Mouse (Mus musculus) heart, adult 2 months (tissue): ENCODE data around the gene Rragd. TPM values are rescaled to one million over a fixed set of nuclear protein-coding genes. Genes with fewer than 3 reads are reported as not detected.

Source experiments
- DNase-seq, 2 experiments: peaks; one replicate each; pipeline ENCODE4 v3.0.0; 2021
- H3K27ac ChIP-seq: fragments of 200-600 bp; 2 replicates; pipeline ENCODE4 v1.8.1; 2022
- H3K27me3 ChIP-seq: fragments of 200-500 bp; 2 replicates; pipeline ENCODE4 v1.6.1; 2012; ENCODE audit warnings: mild to moderate bottlenecking, low read length, inconsistent platforms, mixed read lengths; ENCODE audit not compliant: control insufficient read depth, insufficient read depth
- H3K36me3 ChIP-seq: fragments of 200-500 bp; 2 replicates; pipeline ENCODE4 v1.6.1; 2012; ENCODE audit warnings: low read length, inconsistent platforms; ENCODE audit not compliant: control insufficient read depth, insufficient read depth
- H3K4me1 ChIP-seq: fragments of 200-500 bp; 2 replicates; pipeline ENCODE4 v1.6.1; 2011; ENCODE audit warnings: low read length; ENCODE audit not compliant: control insufficient read depth, insufficient read depth
- H3K4me3 ChIP-seq: fragments of 200-600 bp; 2 replicates; pipeline ENCODE4 v1.8.1; 2022
- H3K79me2 ChIP-seq: fragments of 200-500 bp; replicated peaks from 2 replicates; pipeline ENCODE4 v1.6.1; 2012; ENCODE audit warnings: mild to moderate bottlenecking, inconsistent platforms, low read length, moderate library complexity, mixed read lengths; ENCODE audit not compliant: control insufficient read depth, insufficient read depth
- H3K9ac ChIP-seq: fragments of 200-500 bp; 2 replicates; pipeline ENCODE4 v1.6.1; 2012; ENCODE audit warnings: low read depth, mild to moderate bottlenecking, control low read depth, inconsistent platforms, low read length, mixed read lengths
- CTCF ChIP-seq: fragments of 200-600 bp; IDR thresholded peaks from 2 replicates; pipeline ENCODE4 v1.8.1; 2022; ENCODE audit warnings: antibody characterized with exemption, mild to moderate bottlenecking, moderate library complexity
- EP300 ChIP-seq: fragments of 200-500 bp; IDR thresholded peaks from 2 replicates; pipeline ENCODE4 v1.6.1; 2011; ENCODE audit warnings: low read depth, low read length, control low read depth; ENCODE audit not compliant: insufficient read depth
- POLR2A ChIP-seq: fragments of 200-500 bp; IDR thresholded peaks from 2 replicates; pipeline ENCODE4 v1.6.1; 2011; ENCODE audit warnings: mild to moderate bottlenecking, low read depth, low read length, control low read depth; ENCODE audit not compliant: insufficient read depth
- WGBS: fragments of 180-500 bp; shearing (Covaris S2); methylation state at CpG from one replicate; pipeline ENCODE4 v1.1.7; 2018; 5-methylcytosine and 5-hydroxymethylcytosine counted together
- intact Hi-C: fragments of 180-260 bp; cut with DNase I; formaldehyde crosslinking; loops from one replicate; pipeline ENCODE4 v1.15.1; 2025
- polyA plus RNA-seq: library from polyadenylated mRNA; depleted of rRNA; stranded (reverse); fragments of >200 nt; gene quantifications from 2 replicates; pipeline ENCODE4 v1.2.3, GENCODE M21; 2012
- total RNA-seq, 2 experiments: library from RNA; stranded (reverse); gene quantifications; 2 replicates each; pipeline ENCODE4 v1.2.3; 2021

Rragd gene
- total and polyA plus RNA-seq, 3 experiments: 30.5 to 101 (median 81.2) TPM

GRCm38 (mm10) chr4:33029104-33029503 lies 46.3 kb downstream of the Rragd start:
- H3K27ac ChIP-seq: no peak overlapping the region
- intact Hi-C loops: no loop called here
- no peaks in the 10 kb centered on the region for H3K27me3 ChIP-seq
- peaks cover 5% of the 10 kb centered on the region for H3K4me1 ChIP-seq
- WGBS: 84% methylated on average over 7 of the region's 7 CpGs
- no peak overlapping the region for H3K9ac ChIP-seq
- no peak for TF ChIP-seq POLR2A
- no peak for TF ChIP-seq CTCF
- no peak for TF ChIP-seq EP300
- DNase-seq: no peak
- H3K4me3 ChIP-seq: no peak overlapping the region
- peaks cover under 1% of the 10 kb centered on the region; the same call in 1 of the 2 replicates for H3K79me2 ChIP-seq
- H3K36me3 ChIP-seq: peaks cover 8% of the 10 kb centered on the region

GRCm38 (mm10) chr4:33030264-33031194 lies 47.7 kb downstream of the Rragd start:
- Histone ChIP-seq H3K27me3 (no peaks in the 10 kb centered on the region), H3K79me2 (peaks cover 2% of the 10 kb centered on the region; the same call in 1 of the 2 replicates), H3K9ac (peak overlapping the region; percentile 94), H3K27ac (peak overlapping the region; percentile 97), H3K4me1 (peaks cover 6% of the 10 kb centered on the region), H3K36me3 (peaks cover 8% of the 10 kb centered on the region), H3K4me3 (peak overlapping the region; percentile 90)
- 4% methylated on average over 55 of the region's 55 CpGs for WGBS
- intact Hi-C loops: loop anchor here (2.0 to 10.0 kb wide), 5 partner anchors 87 to 376 kb away; partner anchors contain the start of genes Lyrm2, Mdn1 and Rngtt
- no peak for DNase-seq
- TF ChIP-seq EP300 (no peak), CTCF (no peak), POLR2A (no peak)

GRCm38 (mm10) chr4:33031195-33031960 lies 48.5 kb downstream of the Rragd start, which contains the start of gene Ube2j1:
Gene Ube2j1, plus strand, starts transcription at chr4:33031416.
- WGBS: under 1% methylated on average over 103 of the region's 123 CpGs
- no peaks in the 10 kb centered on the region for H3K27me3 ChIP-seq
- peak; percentile 95 to 97 for DNase-seq
- peak; percentile 68; the same call in 1 of the 2 replicates for TF ChIP-seq POLR2A
- no peak for TF ChIP-seq EP300
- intact Hi-C loops: loop anchor here (2.0 to 10.0 kb wide), 5 partner anchors 86 to 377 kb away; partner anchors contain the start of genes Lyrm2, Mdn1 and Rngtt
- peak within 1 kb of the TSS; percentile 97 for H3K27ac ChIP-seq
- H3K4me3 ChIP-seq: peak within 1 kb of the TSS; percentile 90
- H3K4me1 ChIP-seq: peaks cover 6% of the 10 kb centered on the region
- peaks cover 5% of the 10 kb centered on the region; the same call in 1 of the 2 replicates for H3K79me2 ChIP-seq
- H3K9ac ChIP-seq: peak within 1 kb of the TSS; percentile 94
- H3K36me3 ChIP-seq: peaks cover 8% of the 10 kb centered on the region

DNA sequence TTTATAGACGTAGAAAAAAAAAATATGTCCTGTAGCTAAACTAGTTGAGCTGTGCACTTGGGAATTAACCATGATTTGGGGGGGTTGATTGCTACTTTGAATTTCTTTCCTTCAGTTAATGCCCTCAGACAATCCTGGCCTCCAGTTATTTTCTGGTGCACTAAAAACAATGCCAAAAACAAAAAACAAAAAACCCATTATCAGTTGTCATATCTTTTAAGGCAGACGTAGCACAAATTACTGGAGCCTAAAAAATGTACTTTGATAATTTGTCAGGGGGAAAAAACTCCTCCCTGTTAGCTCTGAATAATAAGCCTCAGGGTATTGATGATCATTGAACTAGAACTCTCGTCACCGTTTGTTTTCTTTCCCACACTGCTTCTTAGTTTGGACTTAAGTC lies 49.2 kb downstream of the Rragd start:
- Histone ChIP-seq H3K9ac (peak overlapping the region; percentile 94; the same call in 1 of the 2 replicates), H3K27ac (peak overlapping the region; percentile 97), H3K4me3 (peak overlapping the region; percentile 90), H3K4me1 (peaks cover 6% of the 10 kb centered on the region), H3K79me2 (peaks cover 6% of the 10 kb centered on the region; the same call in 1 of the 2 replicates), H3K27me3 (no peaks in the 10 kb centered on the region), H3K36me3 (peaks cover 8% of the 10 kb centered on the region)
- TF ChIP-seq CTCF: no peak
- TF ChIP-seq POLR2A: no peak
- TF ChIP-seq EP300: no peak
- 20% methylated on average over 4 of the region's 4 CpGs for WGBS
- intact Hi-C loops: loop anchor here (5.0 to 10.0 kb wide), 4 partner anchors 85 to 377 kb away; partner anchors contain the start of genes Lyrm2, Mdn1 and Rngtt
- no peak for DNase-seq

DNA sequence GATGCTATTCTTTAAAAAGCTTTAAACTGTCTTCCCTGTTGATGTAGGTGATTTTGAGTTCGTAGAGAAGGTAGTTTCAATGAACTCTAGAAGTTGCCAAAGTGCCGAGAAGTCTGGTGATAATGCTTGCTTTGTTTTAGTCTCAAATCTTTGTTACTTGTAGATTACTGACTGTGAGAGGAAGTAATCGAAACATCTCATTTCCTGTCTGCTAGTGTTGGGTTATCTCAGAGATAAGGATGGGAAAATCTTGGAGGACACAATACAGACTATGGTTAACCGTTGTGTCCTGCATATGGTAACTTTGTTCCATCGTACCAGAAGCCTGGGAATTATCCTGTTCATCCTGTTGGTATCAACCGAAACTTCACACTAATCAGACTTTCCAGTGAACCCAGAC lies 50.7 kb downstream of the Rragd start:
- WGBS: 34% methylated on average over 6 of the region's 6 CpGs
- H3K27me3 ChIP-seq: no peaks in the 10 kb centered on the region
- intact Hi-C loops: loop anchor here (5.0 to 10.0 kb wide), 4 partner anchors 84 to 379 kb away; partner anchors contain the start of genes Lyrm2, Mdn1 and Rngtt
- H3K9ac ChIP-seq: no peak overlapping the region
- H3K4me3 ChIP-seq: no peak overlapping the region
- no peak overlapping the region for H3K27ac ChIP-seq
- H3K79me2 ChIP-seq: peaks cover 7% of the 10 kb centered on the region
- H3K36me3 ChIP-seq: peaks cover 8% of the 10 kb centered on the region
- peaks cover 6% of the 10 kb centered on the region for H3K4me1 ChIP-seq
- no peak for DNase-seq
- no peak for TF ChIP-seq CTCF
